Mouse (Mus musculus) layer of hippocampus, postnatal 25 days (tissue): ENCODE results near the gene Fars2. TPM values are rescaled to one million over a fixed set of nuclear protein-coding genes. Genes with fewer than 3 reads are reported as not detected.
A peak's percentile ranks its signal among the peaks of the same experiment; 100 is the strongest.

Experiments
- DNase-seq, 2 experiments: peaks; one replicate each; pipeline ENCODE4 v3.0.0; 2022; ENCODE audit warnings: mixed read lengths in 2 of 2, low spot score in 1 of 2; ENCODE audit errors: extremely low spot score in 1 of 2
- total RNA-seq, 2 experiments: library from RNA; stranded (reverse); gene quantifications; 2 replicates each; pipeline ENCODE4 v1.2.3; 2021

Fars2 gene
- total RNA-seq, 2 experiments from 2014 or later: 33.8 to 37.6 TPM

GRCm38 (mm10) chr13:36282785-36283544 lies 165.8 kb downstream of the Fars2 start:
- DNase-seq: peak in 1 of 2 experiments; percentile 47

- DNase-seq: no peak
Observed at GRCm38 (mm10) chr13:36283545-36284067, 166.4 kb downstream of the Fars2 start.

GRCm38 (mm10) chr13:36284097-36284496 lies 166.9 kb downstream of the Fars2 start:
- no peak for DNase-seq

- DNase-seq: no peak
Observed at GRCm38 (mm10) chr13:36285235-36285634, 168.0 kb downstream of the Fars2 start.

- DNase-seq: no peak
Observed at GRCm38 (mm10) chr13:36293511-36293910, 176.3 kb downstream of the Fars2 start.

- DNase-seq: no peak
Observed at GRCm38 (mm10) chr13:36294503-36294902, 177.3 kb downstream of the Fars2 start.

- peak; percentile 29 to 44 for DNase-seq
Observed at GRCm38 (mm10) chr13:36295848-36296247, 178.6 kb downstream of the Fars2 start.

- DNase-seq: no peak
Observed at GRCm38 (mm10) chr13:36296574-36296973, 179.4 kb downstream of the Fars2 start.

GRCm38 (mm10) chr13:36297950-36298781 lies 181.0 kb downstream of the Fars2 start:
- DNase-seq: no peak

- DNase-seq: no peak
Observed at GRCm38 (mm10) chr13:36298782-36299031, 181.5 kb downstream of the Fars2 start.

GRCm38 (mm10) chr13:36302770-36303169 lies 185.6 kb downstream of the Fars2 start:
- DNase-seq: no peak

- no peak for DNase-seq
Observed at GRCm38 (mm10) chr13:36305306-36305705, 188.1 kb downstream of the Fars2 start.

- DNase-seq: no peak
Observed at GRCm38 (mm10) chr13:36307386-36307785, 190.2 kb downstream of the Fars2 start.

GRCm38 (mm10) chr13:36309160-36309559 lies 191.9 kb downstream of the Fars2 start:
- no peak for DNase-seq

GRCm38 (mm10) chr13:36314218-36314617 lies 197.0 kb downstream of the Fars2 start:
- no peak for DNase-seq

- DNase-seq: no peak
Observed at GRCm38 (mm10) chr13:36314860-36315800, 197.9 kb downstream of the Fars2 start.

- no peak for DNase-seq
Observed at GRCm38 (mm10) chr13:36317824-36318223, 200.6 kb downstream of the Fars2 start.

- DNase-seq: no peak
Observed at GRCm38 (mm10) chr13:36324624-36325023, 207.4 kb downstream of the Fars2 start.

GRCm38 (mm10) chr13:36326539-36326938 lies 209.3 kb downstream of the Fars2 start:
- no peak for DNase-seq

- DNase-seq: no peak
Observed at GRCm38 (mm10) chr13:36329871-36330270, 212.7 kb downstream of the Fars2 start.
